Mouse (Mus musculus) central nervous system, embryonic 14 days (tissue): ENCODE data around the gene Prkg1. TPM values are rescaled to one million over a fixed set of nuclear protein-coding genes. Genes with fewer than 3 reads are reported as not detected.

Experiments used
- polyA plus RNA-seq: library from polyadenylated mRNA; depleted of rRNA; stranded (reverse); fragments of >200 nt; gene quantifications from 2 replicates; pipeline ENCODE4 v1.2.3, GENCODE M21; 2012; rRNA removed

Prkg1 gene
- 2.5 and 5.1 TPM in 2 replicates for polyA plus RNA-seq

DNA sequence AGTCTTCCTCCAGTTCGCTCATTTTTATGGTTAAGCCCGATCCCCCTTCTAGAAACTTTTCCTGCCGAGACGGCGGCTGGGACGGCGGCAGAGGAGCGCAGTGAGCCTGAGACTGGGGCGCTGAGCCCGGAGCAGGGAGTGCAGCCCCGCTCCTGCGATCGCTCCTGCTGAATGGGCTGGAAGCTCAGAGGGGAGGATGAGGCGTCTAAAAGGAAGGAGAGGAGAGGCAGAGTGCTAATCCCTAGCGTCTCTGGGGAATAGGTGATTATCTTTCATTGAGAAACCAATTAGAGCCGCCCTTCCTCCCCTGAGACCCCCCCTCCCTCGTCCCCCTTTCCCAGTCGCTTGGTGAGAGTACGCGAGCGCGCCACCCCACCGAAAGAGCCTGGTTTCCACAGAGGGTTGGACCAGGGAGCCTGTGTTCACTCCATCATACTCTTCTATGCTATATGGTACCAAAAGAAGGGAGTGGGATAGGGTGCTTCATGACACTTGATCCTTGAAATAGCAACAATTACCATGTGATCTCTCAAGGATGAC is at the start of gene Prkg1:
TSS of gene Prkg1 (minus strand) at position 233 of the 540 bp plus-strand sequence.

DNA sequence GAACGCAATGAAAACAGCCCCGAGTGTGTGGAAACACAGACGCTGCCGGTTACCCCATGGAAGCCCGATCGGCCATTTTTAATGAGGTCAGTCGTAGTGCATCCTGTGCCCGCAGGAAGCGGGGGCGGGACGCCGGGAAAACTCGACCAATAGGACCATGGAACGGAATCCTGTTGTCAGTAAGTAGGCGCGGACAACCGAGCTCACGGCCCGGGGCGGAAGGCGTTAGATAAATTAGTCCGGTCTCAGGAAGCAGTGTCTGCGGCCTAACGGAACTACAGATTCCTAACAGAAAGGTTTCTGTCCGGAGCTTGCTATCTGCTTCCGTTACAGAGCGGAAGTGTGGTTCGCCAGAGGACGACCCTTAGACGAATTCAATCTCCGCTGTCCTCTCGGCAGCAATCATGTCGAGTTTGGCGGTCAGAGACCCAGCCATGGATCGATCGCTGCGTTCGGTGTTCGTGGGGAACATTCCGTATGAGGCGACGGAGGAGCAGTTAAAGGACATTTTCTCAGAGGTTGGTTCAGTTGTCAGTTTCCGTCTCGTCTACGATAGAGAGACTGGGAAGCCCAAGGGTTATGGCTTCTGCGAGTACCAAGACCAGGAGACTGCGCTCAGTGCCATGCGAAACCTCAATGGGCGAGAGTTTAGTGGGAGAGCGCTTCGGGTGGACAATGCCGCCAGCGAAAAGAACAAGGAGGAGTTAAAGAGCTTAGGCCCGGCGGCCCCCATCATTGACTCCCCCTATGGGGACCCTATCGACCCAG is 682.0 kb downstream of the Prkg1 start, which contains the start of gene Cstf2t:
TSS of gene Cstf2t (plus strand) at position 176 of the 768 bp plus-strand sequence.

DNA sequence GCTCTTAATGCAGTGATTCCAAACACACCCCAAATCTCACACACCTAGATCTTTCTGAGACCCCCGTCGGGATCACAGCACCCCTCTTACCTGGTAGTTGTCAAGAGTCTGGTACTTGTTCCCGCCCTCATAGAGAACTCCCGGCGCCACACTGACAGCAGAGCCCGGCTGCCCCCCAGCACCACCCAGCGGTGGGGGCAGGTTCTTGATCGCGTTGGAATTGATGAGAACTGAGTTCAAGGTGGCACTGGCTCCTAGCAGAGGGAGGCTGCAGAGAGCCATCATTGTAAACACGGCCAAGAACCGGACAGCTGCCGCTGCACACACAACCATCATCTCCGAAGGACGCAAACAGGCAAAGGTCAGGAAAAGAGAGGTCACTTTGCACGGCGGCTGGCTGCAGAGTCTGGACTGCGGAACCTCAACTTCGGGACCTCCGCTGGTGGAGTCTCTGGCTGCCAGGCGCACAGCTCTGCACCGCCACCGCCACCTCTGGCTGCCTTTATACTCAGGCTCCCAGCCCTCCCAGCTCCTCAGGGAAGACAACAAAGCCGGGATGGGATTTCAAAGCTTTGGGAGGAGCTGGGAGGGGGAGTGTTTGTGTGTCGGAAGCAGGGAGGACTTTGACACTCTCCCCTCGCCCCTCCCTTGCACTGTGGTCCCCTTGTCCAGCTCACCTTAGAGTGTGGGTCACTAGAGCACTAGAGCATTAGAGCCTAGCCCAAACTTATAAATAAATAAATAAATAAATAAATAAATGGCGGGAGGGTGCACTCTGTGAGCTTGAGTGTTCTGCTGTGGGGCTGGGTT is 1215.6 kb downstream of the Prkg1 start, which contains the start of gene Dkk1:
TSS of gene Dkk1 (minus strand) at position 622 of the 810 bp plus-strand sequence.

Other genes with a start within 250 kb of the Prkg1 start
- gene A1cf, start 103.7 kb upstream of the Prkg1 start, polyA plus RNA-seq = not detected in 2 replicates